Mouse (Mus musculus) olfactory bulb, adult 2 months (tissue): ENCODE measurements around the gene Ptgs1. TPM values are rescaled to one million over a fixed set of nuclear protein-coding genes. Genes with fewer than 3 reads are reported as not detected.

Source experiments
- H3K27ac ChIP-seq: fragments of 200-500 bp; 2 replicates; pipeline ENCODE4 v1.5.1; 2012; ENCODE audit warnings: low read depth, low read length; ENCODE audit not compliant: insufficient read depth
- H3K4me1 ChIP-seq: fragments of 200-500 bp; 2 replicates; pipeline ENCODE4 v1.6.1; 2012; ENCODE audit warnings: low read length; ENCODE audit not compliant: control insufficient read depth, insufficient read depth
- H3K4me3 ChIP-seq: fragments of 200-500 bp; 2 replicates; pipeline ENCODE4 v1.5.1; 2012; ENCODE audit warnings: mild to moderate bottlenecking, low read depth, low read length, moderate library complexity; ENCODE audit not compliant: insufficient read depth
- CTCF ChIP-seq: fragments of 200-500 bp; IDR thresholded peaks from 2 replicates; pipeline ENCODE4 v1.5.1; 2012; ENCODE audit warnings: low read depth, mild to moderate bottlenecking, low read length, moderate library complexity; ENCODE audit not compliant: insufficient read depth
- POLR2A ChIP-seq: fragments of 200-500 bp; IDR thresholded peaks from 2 replicates; pipeline ENCODE4 v1.6.1; 2012; ENCODE audit warnings: mild to moderate bottlenecking, low read depth, low read length, moderate library complexity; ENCODE audit not compliant: insufficient read depth
- WGBS: fragments of 180-500 bp; shearing (Covaris S2); methylation state at CpG from one replicate; pipeline ENCODE4 v1.1.7; 2018; 5-methylcytosine and 5-hydroxymethylcytosine counted together
- polyA plus RNA-seq: library from polyadenylated mRNA; stranded (reverse); fragments of >200 nt; gene quantifications from 2 replicates; pipeline ENCODE4 v1.2.4, GENCODE M21; 2012; ENCODE audit warnings: low replicate concordance; ENCODE audit not compliant: missing spikeins, insufficient read depth, insufficient read length

The Ptgs1 gene
- polyA plus RNA-seq, 1 experiment, result not detected

GRCm38 (mm10) chr2:36252505-36252904, 22.3 kb downstream of the Ptgs1 start:
- no peaks in the 10 kb centered on the region for H3K4me1 ChIP-seq
- H3K4me3 ChIP-seq, result no peak overlapping the region
- no peak overlapping the region for H3K27ac ChIP-seq
- WGBS, result 90% methylated on average over 4 of the region's 4 CpGs
- no peak for TF ChIP-seq POLR2A
- TF ChIP-seq CTCF, result no peak

- WGBS, result 79% methylated on average over 2 of the region's 2 CpGs
- Histone ChIP-seq H3K4me1 (no peaks in the 10 kb centered on the region), H3K4me3 (no peak overlapping the region), H3K27ac (no peak overlapping the region)
- TF ChIP-seq POLR2A, result no peak
- TF ChIP-seq CTCF, result no peak
Observed at GRCm38 (mm10) chr2:36254445-36254844, 24.2 kb downstream of the Ptgs1 start.

- H3K4me3 ChIP-seq, result no peak overlapping the region
- H3K4me1 ChIP-seq, result no peaks in the 10 kb centered on the region
- TF ChIP-seq POLR2A (no peak), CTCF (no peak)
- no peak overlapping the region for H3K27ac ChIP-seq
Observed at GRCm38 (mm10) chr2:36256931-36257330, 26.7 kb downstream of the Ptgs1 start.

GRCm38 (mm10) chr2:36259382-36259781, 29.2 kb downstream of the Ptgs1 start:
- WGBS, result 72% methylated on average over 4 of the region's 4 CpGs
- Histone ChIP-seq H3K4me1 (no peaks in the 10 kb centered on the region), H3K4me3 (no peak overlapping the region), H3K27ac (no peak overlapping the region)
- TF ChIP-seq CTCF, result no peak
- no peak for TF ChIP-seq POLR2A

GRCm38 (mm10) chr2:36259798-36260540, 29.7 kb downstream of the Ptgs1 start:
- 85% methylated on average over 6 of the region's 6 CpGs for WGBS
- H3K4me3 ChIP-seq, result no peak overlapping the region
- H3K27ac ChIP-seq, result no peak overlapping the region
- TF ChIP-seq CTCF, result no peak
- TF ChIP-seq POLR2A, result no peak
- no peaks in the 10 kb centered on the region for H3K4me1 ChIP-seq

GRCm38 (mm10) chr2:36262025-36262424, 31.8 kb downstream of the Ptgs1 start:
- no peak overlapping the region for H3K4me3 ChIP-seq
- WGBS, result 60% methylated on average over 4 of the region's 4 CpGs
- TF ChIP-seq CTCF, result no peak
- no peak for TF ChIP-seq POLR2A
- no peaks in the 10 kb centered on the region for H3K4me1 ChIP-seq
- H3K27ac ChIP-seq, result no peak overlapping the region

- Histone ChIP-seq H3K4me1 (no peaks in the 10 kb centered on the region), H3K4me3 (no peak overlapping the region), H3K27ac (no peak overlapping the region)
- TF ChIP-seq POLR2A, result no peak
- TF ChIP-seq CTCF, result no peak
- WGBS, result 33% methylated on average over 3 of the region's 3 CpGs
Observed at GRCm38 (mm10) chr2:36269458-36269857, 39.2 kb downstream of the Ptgs1 start.

GRCm38 (mm10) chr2:36270186-36270585, 40.0 kb downstream of the Ptgs1 start:
- WGBS, result 40% methylated on average over 2 of the region's 2 CpGs
- H3K4me3 ChIP-seq, result no peak overlapping the region
- no peaks in the 10 kb centered on the region for H3K4me1 ChIP-seq
- TF ChIP-seq POLR2A, result no peak
- no peak for TF ChIP-seq CTCF
- no peak overlapping the region for H3K27ac ChIP-seq

GRCm38 (mm10) chr2:36271085-36271484, 40.9 kb downstream of the Ptgs1 start:
- Histone ChIP-seq H3K4me3 (no peak overlapping the region), H3K27ac (no peak overlapping the region), H3K4me1 (no peaks in the 10 kb centered on the region)
- WGBS, result 65% methylated on average over 4 of the region's 4 CpGs
- TF ChIP-seq CTCF, result no peak
- TF ChIP-seq POLR2A, result no peak
